Mouse (Mus musculus): ENCODE data around the gene Ssu72.
"Not testable (repeated sequence)": the region's sequence is repeated elsewhere in the genome, so short reads cannot be mapped to it uniquely, and the experiment has no call there.

Ssu72 gene

DNA sequence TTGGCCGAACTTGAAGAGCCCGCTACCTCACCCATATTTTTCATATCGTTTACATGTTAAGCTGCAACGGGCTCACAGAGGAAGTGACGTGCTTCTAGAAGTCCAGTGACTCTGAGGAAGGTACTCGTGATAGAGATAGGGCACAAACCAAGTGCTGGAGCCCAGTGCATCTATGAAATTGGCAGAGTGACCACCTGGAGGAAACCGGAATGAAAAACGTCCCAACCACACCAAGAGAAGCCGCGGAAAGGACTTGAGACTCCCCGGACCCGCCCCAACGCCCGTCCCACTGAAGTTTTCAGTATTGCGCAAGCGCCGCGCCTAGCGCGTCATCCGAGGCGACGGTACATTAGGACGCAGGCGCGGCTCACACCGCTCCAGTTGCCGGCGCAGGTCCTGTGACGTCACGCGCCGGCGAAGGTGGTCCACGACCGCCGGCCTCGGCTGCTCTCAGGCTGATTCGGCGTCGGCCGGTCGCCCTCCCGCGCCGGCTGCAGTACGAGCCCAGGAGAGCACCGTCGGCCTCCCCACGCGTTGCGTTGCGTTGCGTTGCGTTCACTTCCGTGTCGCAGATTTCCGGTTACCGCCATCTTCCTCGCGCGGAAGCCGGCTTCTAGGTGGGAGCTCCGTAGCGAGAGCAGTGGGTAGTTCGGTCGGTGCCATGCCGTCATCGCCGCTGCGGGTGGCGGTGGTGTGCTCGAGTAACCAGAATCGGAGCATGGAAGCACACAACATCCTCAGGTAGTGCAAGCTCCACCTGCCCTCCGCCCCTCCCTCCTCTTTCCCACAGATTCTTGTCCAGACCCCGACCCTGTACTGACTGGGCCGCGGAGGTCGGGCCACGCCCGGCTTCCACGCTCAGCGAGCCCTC, at the start of gene Ssu72:
TSS of gene Ssu72 (plus strand) at position 80 of the 871 bp plus-strand sequence.
- peak; percentile 96 for DNase-seq (ENCODE audit: low spot score)

DNA sequence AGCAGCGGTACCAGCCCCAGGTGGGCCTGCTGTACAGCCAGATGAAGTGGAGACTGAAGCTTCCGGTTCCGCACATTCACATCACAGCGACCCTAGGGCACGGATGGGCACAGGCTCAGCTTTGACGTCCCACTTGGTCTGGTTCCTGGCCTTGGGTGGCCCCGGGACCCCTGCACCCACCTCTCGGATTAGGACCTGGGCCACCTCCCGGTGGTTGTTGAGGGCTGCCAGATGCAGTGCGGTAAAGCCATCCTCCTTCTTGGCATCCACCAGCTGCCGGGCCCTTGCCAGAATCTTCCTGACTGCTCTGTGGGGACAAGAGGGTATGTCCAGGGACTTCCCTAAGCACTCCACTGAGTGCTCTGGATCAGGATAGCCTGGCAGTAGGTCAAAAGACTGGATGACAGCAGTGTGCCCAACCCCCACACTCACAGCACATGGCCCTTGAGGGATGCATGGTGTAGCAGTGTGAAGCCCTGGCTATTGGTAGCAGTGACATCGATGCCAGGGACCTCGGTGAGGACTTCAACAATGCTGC, 48.3 kb upstream of the Ssu72 start:
- no peak for DNase-seq (ENCODE audit: low spot score)

DNA sequence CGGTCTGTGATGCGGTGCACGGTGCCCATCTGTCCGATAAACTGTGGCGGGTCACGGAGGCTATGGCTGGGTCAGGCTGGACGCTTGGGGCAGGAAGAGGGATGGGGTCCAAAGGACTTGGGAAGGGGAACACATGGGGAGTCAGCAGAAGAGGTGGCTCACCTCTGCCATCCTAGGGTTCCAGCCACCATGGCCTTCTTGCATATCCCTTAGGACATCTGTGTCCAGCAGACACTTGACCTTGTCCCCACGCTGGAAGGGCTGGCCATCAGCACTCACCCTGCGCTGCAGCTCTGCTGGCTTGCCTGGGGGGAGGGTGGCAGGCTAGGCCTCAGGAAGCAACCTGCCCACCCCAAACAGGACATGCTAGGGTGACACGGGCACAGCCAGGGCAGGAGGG, 45.6 kb upstream of the Ssu72 start:
- DNase-seq (ENCODE audit: low spot score), result no peak

DNA sequence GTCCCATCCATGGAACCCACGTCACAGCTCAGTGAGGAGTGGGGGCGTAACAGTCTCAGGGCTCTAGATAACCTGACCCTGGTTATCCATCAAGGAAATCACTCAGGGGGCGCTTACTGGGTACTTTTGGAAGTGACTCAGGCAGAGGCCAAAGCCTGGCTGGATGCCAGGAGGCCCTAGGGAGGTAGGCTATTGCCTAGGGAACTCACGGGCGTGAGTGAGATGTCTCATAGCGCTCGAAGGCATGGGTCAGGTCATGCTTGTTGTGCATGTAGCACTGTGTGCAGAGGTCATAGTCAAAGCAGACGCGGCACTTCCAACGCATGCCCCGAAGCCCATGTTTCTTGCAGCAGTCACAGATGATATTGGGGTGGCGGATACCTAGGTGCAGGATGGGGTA, 44.0 kb upstream of the Ssu72 start:
- DNase-seq (ENCODE audit: low spot score), result no peak

DNA sequence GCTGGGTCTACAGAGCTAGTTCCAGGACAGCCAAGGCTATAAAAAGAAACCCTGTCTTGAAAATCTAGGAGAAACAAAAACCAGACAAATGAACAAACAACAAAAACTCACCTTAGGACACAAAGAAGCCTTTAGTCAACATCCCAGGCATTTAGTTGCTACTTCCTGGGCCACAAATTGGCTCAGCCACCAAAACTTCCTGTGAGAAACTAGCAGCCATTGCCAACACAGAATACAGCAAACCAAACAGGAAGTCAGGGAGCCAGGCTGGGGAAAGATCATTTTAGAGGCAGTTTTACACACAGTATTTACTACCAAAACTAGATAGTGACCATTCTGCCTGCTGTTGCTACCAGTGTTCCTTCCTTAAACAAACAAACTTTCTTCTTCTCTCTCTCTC, 37.7 kb upstream of the Ssu72 start:
- no peak for DNase-seq (ENCODE audit: low spot score)

DNA sequence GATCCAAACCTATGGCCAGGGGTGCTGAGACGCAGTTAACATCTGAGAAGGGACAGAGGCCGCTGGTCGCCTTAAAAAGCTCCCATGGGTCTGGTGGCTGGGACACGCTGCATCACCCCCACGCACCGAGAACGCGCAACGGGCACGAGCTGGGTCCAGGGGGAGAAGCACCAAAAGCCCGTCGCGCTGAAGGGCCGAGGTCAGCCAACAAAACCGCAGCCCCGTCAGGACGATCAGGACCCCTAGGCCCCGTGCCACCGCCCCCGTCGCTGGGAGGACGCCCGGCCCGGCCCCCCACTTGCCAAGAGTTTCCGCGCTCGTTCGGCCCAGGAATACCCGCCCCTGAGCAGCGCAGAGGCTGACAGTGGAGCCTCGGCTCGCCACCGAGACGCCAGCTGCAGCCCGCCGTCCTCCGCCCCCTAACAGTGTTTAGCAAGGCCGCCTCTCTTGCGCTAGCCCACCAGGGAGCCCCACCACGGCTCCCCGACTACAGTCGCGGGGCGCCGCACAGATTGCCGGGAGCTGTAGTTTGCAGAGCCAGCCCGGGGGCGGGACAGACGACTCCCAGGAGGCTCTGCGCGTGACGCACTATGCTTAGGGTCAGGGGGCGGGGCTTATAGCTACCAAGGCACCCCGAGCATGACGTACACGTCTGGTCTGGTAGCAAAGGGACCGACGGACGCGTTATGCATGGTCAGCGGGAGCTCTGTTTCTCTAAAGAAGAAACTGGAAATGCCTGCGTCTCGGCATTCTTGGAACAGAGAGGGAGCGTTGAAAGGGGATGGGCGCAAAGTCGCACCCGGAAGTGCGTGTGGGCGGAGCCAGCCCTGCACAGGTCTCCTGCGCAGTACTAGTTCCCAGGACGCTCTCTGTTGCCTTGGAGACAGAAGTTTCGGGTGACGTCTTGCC, 35.7 kb upstream of the Ssu72 start, which contains the start of gene Mib2:
TSS of gene Mib2 (minus strand) at position 510 of the 909 bp plus-strand sequence.
- DNase-seq (ENCODE audit: low spot score), result peak; percentile 99

DNA sequence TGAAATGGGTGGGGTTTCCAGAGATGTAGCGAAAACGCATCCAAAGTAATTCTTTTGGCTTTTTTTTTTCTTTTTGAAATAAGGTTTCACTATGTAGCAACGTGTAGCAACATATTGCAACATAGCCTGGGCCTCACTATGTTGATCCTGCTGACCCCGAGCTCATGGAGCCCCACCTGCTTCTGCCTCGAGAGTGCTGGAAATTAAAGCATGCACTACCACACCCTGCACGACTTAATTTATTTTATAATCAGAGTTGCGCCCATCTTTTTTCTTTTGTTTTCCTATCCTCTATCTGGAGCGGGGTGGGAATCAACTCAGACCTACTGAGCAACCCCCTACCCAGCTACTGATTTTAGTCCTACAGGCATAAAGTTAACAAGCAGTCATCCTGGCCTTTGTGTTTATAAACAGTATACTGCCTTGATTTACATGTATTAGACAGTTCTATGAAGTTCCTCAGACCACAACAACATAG, 35.0 kb upstream of the Ssu72 start:
- DNase-seq (ENCODE audit: low spot score), result no peak

DNA sequence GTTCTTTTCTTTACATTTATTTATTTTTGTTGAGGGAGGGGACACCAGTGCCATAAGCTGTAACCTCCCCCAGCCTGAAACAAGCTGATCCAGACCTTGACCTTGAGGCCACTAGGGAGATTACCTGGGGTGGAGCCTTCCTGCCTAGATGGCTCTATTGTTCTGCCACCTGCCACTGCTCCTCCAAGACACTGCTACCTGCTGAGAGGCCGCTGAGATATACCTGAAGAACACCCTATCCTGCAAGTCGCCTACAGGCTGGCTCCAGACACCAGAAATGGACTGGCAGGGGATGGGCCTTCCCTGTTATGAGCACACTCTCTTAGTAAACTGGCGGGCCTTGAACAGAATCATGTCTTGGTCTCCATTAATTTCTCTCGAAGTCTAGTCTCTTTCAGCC, 34.4 kb upstream of the Ssu72 start:
- DNase-seq (ENCODE audit: low spot score), result not testable (repeated sequence)

DNA sequence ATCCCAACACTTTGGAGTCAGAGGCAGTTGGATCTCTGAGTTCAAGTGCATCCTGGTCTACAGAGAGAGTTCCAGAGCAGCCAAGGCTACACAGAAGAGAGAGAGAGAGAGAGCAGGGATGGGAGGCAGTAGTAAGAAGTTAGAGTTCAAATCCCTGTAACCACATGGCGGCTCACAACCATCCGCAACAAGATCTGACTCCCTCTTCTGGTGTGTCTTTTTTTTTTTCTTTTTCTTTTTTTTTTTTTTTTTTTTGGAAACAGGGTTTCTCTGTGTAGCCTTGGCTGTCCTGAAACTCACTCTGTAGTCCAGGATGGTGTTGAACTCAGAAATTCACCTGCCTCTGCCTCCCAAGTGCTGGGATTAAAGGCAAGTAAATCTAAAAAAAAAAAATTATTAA, 32.5 kb upstream of the Ssu72 start:
- no peak for DNase-seq (ENCODE audit: low spot score)

DNA sequence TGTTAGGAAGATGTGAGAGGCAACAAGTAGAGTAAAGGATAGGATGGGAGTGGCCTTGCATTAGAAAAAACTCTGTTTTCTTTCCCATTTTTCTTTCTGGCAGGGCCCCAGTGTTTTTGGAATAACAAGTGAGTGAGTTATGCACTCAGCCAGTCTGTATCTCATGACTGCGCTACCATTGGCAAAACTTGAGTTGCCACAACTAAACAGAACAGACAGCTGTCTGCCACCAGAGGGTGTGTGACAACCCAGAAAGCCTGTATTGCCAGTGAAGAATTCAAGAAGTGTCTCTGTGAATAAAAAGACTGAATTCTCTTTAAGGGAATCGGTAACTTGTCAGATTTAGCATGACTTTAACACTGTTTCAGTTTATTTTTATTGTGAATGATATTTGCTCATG, 28.6 kb upstream of the Ssu72 start:
- DNase-seq (ENCODE audit: low spot score), result no peak

DNA sequence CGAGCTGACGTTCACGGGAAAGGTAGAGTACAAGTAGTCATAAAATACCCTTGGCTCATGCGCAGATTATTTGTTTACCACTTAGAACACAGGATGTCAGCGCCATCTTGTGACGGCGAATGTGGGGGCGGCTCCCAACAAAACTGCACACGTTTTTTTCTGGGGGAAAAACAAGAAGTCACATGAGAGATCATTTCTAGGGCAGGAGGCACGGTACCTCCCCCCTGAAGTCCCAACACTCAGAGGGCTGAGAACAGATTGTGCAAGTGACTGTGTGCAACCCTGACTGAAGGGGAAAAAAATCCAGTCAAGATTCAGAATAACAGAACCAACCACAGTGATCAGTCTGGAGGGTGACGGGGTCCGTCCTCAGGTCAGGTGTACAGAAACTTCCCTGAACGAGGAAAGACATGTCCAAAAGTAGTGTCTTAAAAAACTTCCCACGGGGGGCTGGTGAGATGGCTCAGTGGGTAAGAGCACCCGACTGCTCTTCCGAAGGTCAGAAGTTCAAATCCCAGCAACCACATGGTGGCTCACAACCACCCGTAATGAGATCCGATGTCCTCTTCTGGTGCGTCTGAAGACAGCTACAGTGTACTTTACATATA, 20.8 kb upstream of the Ssu72 start:
- DNase-seq (ENCODE audit: low spot score), result not testable (repeated sequence)

DNA sequence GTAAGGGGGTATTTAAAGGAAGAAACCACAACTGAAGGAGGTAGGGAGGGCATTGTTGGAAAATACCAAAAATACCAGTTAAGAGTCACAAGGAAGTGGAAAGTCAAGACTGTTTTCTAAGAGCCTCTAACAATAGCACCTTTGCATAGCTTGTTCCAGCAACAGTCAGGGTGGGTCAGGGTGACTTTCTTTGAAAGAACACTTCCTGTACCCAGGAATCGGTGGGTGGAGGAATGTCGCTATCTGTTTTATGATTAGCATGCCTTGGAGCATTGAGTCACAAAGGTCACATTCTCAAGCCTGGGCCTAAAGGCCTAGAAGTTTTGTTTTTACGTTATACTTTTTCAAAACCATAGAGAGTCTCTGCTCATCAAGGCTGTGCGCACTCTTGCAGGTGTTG, 16.8 kb upstream of the Ssu72 start:
- not testable (repeated sequence) for DNase-seq (ENCODE audit: low spot score)

DNA sequence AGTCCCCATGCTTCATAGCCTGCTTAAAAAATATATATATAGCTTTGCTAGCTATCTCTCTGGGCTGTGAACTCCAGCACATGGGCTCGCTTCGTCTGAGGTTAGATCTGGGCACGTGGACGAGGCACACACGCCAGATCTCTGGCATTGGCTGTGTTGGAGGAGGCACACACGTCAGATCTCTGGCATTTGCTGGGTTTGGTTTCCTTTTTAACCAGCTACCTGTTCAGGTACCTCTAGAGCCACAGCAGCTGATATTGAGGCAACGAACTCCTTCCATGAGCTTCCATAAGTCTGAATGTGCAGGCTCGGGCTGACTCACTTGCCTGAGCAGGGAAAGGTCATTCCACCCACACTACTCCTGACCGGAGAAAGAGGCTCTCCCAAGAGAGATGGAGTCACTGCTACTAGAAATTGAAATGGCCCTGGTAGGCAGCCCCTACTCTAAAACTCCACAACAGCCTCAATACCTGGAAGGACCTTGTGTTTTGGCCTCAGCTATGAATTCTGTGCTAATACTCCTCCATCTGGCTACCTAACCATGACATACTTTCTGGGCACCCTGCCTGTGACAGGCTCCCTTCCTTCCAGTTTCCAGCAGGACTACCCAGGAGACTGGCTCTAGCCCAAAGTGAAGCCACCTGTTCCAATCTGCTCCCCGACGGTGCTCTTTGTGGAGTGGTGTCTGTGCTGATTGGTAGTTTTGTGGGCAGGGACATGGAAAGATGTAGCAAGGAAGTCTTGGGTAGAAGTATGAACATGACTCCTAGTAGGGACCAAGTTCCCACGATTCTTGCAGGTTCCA, 13.8 kb upstream of the Ssu72 start:
- no peak for DNase-seq (ENCODE audit: low spot score)

DNA sequence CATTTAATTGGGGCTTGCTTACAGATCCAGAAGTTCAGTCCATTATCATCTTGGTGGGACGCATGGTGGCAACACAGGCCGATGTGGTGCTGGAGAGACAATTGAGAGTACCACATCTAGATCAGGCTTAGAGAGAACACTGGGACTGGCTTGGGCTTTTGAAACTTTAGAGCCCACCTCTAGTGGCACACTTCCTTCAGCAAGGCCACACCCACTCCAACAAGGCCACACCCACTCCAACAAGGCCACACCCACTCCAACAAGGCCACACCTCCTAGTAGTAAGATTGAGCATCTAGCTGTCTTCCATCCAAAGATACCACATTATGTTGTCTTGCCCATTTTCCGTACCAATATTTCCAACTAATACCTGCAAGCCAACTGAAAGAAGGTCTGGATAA, 12.2 kb upstream of the Ssu72 start:
- no peak for DNase-seq (ENCODE audit: low spot score)

DNA sequence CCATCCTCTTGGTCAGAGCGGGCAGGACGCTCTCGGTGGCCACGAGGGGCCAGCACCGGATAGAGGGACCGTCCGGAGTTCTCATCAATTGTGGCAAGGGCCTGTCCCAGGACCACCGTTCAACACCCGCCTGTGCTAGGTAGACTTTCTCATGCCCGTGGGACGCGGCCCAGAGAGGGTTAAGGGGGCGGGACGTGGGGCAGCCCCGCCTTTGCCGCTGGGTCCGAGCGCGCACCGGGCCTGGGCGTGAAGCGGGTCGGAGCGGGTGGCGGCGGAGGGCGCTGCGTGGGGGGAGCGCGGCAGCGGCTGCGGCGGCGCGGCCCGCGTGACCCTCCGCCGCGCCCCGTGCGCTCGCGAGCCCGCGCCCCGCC, 10.5 kb upstream of the Ssu72 start, which contains the start of gene Fndc10:
TSS of gene Fndc10 (plus strand) at position 232 of the 371 bp plus-strand sequence.
- DNase-seq (ENCODE audit: low spot score), result peak; percentile 72

DNA sequence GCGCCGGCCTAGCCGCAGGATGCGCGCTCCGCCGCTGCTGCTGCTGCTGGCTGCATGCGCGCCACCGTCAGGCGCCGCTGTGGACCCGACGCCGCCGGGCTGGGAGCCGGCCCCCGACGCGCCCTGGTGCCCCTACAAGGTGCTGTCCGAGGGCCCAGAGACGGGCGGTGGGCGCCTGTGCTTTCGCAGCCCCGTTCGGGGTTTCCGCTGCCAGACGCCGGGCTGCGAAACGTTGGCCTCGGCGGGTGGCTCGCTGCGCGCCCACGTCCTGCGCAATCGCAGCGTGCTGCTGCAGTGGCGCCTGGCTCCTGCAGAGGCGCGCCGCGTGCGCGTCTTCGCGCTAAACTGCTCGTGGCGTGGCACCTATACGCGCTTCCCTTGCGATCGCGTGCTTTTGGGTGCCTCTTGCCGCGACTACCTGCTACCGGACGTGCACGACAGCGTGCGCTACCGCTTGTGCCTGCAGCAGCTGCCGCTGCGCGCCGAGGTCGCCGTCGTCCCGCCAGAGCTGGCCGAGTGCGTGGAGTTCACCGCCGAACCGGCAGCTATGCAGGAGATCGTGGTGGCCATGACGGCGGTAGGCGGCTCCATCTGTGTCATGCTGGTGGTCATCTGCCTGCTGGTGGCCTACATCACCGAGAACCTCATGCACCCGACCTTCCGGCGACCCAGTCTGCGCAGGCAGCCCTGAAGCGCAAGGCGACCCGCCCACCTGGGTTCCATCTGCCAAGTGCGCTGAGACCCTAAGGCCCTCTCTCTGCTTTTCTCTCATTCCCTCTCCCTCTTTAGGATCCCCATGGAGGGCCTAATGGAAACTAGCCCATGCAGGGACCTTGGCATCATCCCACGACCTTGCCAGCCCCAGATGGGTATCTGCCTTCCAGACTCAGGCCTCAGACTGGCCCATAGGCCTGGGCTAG, 9.9 kb upstream of the Ssu72 start:
- peak; percentile 73 for DNase-seq (ENCODE audit: low spot score)

DNA sequence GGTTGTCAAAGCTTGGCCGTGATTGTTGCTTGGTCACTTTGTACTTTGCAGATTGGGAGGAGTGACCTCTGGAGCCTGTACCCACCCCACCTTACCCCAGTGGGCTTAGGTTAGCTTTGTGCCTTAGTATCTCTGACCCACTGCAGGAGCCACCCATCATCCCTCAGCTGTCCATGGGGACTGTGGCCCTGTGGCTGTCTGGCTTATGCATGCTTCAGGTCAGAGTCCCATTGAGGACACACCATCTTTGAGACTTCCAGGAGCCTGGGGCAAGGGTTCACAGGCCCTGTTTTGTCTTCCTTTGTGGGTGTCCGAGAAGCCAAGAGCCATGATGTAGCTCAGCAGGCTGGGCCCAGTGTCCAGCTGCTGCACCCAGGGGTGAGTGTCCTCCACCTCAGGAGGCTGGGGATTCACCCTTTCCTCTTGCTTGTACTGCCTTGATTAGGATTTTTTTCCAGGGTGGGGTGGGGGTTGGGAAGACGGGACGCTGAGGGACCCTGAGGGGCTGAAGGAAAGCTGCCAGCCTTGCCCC, 9.0 kb upstream of the Ssu72 start:
- DNase-seq (ENCODE audit: low spot score), result no peak

DNA sequence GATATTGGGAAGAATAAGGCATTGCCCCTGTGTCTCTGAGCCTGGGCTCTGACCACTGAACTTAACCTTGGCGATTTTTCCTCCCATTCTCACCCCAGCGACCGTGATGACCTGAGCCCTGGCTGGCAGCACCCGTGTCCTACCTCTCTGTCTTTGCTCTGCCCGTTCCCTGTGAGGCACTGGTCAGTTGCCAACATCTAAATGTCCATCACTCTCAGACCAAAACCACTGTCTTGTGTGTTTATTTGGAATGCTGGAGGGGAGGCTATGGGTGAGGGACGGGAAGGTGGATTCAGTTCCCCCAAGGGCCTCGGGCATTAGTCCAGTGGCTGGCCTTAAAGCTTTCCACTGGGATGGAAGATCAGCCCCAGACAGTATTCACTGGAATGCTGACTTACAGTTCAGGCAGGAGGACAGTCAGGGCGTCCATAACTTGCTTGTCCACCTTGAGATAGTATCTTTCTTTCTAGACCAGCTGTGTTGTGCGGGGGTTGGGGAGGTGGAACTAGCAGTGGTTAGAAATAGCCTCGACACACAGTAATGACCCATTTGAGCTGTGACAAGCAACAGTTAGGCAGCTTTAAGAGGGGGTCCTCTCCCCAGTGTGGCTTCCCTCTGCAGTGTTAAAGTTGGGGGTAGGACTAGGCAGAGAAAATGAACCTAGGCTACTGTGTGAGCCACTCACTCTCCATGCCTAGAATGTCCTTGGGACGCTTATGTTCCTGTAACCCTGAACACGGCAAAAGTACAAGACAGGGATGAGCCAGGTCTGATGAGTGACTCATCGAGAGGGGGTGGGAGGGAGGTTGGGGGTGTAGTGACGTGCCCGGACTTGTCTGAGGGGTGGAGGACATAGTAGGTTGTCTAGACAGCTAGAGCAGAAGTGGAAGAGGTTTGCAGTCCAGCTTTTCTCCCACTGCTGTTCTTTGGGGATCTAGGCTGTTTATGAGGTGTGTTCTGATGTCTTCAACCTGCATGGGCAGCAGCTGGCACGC, 8.0 kb upstream of the Ssu72 start:
- no peak for DNase-seq (ENCODE audit: low spot score)

DNA sequence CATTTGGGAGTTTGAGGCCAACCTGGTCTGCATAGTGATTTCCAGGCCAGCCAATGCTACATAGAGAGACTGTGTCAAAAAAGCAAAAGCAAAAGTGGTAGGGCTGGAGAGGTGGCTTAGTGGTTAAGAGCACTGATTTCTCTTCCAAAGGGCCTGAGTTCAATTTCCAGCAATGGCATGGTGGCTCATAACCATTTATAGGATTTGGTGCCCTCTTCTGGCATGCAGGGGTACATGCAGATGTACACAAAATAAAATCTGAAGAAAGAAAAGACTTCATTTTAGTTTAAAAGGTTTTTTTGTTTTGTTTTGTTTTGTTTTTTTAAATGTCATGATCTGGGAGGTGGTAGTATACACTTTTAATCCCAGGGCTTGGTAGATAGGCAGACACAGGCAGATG, 4.2 kb upstream of the Ssu72 start:
- peak; percentile 51 for DNase-seq (ENCODE audit: low spot score)
